Mouse (Mus musculus) stomach, postnatal 0 days (tissue): ENCODE measurements at regions not wholly inside any gene's neighbourhood (a gene's known extent, or its start where the extent isn't known, plus 50 kb on each side); places are given as distances from the start of the nearest gene placed in this dataset.

Experiments used
- CTCF ChIP-seq: IDR thresholded peaks from 2 replicates; pipeline ENCODE4 v1.5.1; 2016; ENCODE audit warnings: antibody characterized with exemption, low read depth, mild to moderate bottlenecking, moderate library complexity
- EP300 ChIP-seq: optimal IDR thresholded peaks from 2 replicates; pipeline ENCODE3; 2016; ENCODE audit warnings: antibody characterized with exemption

DNA sequence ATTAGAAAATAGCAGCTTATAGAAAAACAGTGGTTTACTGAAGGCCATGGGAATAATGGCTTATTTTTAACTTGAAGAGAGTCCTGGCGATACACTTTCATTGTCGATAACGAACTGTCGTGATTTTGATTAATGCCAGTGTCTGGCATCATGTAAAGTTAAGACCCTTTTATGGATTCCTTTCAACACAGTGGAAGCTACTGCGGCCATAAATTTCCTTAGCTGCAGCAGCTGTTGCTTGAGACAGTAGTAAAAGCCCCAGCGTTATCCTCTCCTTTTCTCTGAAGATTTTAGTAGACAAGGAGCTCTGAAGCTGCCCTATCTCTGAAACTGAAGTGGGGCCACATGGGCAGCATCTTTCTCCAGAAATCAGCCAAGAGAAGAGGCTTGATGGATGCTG is 175.2 kb downstream of the Pax3 start:
- no peak for TF ChIP-seq CTCF
- no peak for TF ChIP-seq EP300
